ENCODE assay signal across 8 mouse cellular contexts in genomic region chr11:70969271-70969794, GRCm38 (mm10). TPM values are rescaled to one million over a fixed set of nuclear protein-coding genes. Genes with fewer than 3 reads are reported as not detected.
DNase-seq lines count a peak whose midpoint lies in the region; ATAC-seq lines count a peak whose summit lies in the region.

No protein-coding gene starts in this region.

- DNase-seq in cerebellum, postnatal 4 days (ENCODE audit: low spot score in 2 of 2), result no peak
- peak; percentile 50 for DNase-seq in right cerebral cortex, postnatal 14 days
- DNase-seq in right cerebral cortex, postnatal 25 days, result no peak
- DNase-seq in spleen, postnatal 10 days (ENCODE audit: low spot score in 2 of 2), result no peak
- no peak for DNase-seq in ovary, postnatal 36 days (ENCODE audit: low spot score)

- H3K27me3 ChIP-seq in hindbrain, embryonic 12.5 days, result no peaks in the 10 kb centered on the region

- WGBS in hindbrain, embryonic 12.5 days, result under 1% methylated on average over 25 of the region's 25 CpGs

- H3K9ac ChIP-seq in hindbrain, embryonic 12.5 days, result peak overlapping the region; percentile 89

- H3K4me2 ChIP-seq in hindbrain, embryonic 12.5 days (replicated peaks), result peak overlapping the region; percentile 64

- H3K27ac ChIP-seq in hindbrain, embryonic 12.5 days, result peak overlapping the region; percentile 91

- H3K36me3 ChIP-seq in hindbrain, embryonic 12.5 days, result peaks cover 32% of the 10 kb centered on the region

- peaks cover 16% of the 10 kb centered on the region for H3K4me1 ChIP-seq in hindbrain, embryonic 12.5 days

- H3K9me3 ChIP-seq in hindbrain, embryonic 12.5 days (replicated peaks), result no peaks in the 10 kb centered on the region

- H3K4me3 ChIP-seq in hindbrain, embryonic 12.5 days, result peak overlapping the region; percentile 81

- peak; percentile 32; the same call in 1 of the 2 replicates for ATAC-seq in cerebellum, adult (ENCODE audit: insufficient number of reproducible peaks, low FRiP score, low TSS enrichment)
- peak; percentile 20 for ATAC-seq in hindbrain, embryonic 12.5 days (ENCODE audit: low FRiP score)
- 0 out of 2 replicates have a peak, but pooled peaks have one; percentile 3 for ATAC-seq in megakaryocyte-erythroid progenitor cell, adult 5-6 weeks (replicated peaks; ENCODE audit: low FRiP score, low TSS enrichment, poor library complexity, severe bottlenecking)

RNA-seq across cellular contexts. Expression of gene Nup88, which starts 0.4 kb away (rescaled TPM):
- polyA plus RNA-seq in hindbrain, embryonic 12.5 days (2016; fragmentation: Nextera tagmentation; extraction: Ambion mirVana), result 131 and 148 TPM in 2 replicates
- 108 and 155 TPM in 2 replicates for total RNA-seq in megakaryocyte-erythroid progenitor cell, adult 5-6 weeks (2014; fragmentation: Nextera tagmentation)
- 152 and 196 TPM in 2 replicates for total RNA-seq in megakaryocyte-erythroid progenitor cell, adult 5-6 weeks (2017)

RNA-seq across cellular contexts. Expression of gene Rpain, which starts 0.7 kb away (rescaled TPM):
- 58.2 and 68.5 TPM in 2 replicates for polyA plus RNA-seq in hindbrain, embryonic 12.5 days (2016; fragmentation: Nextera tagmentation; extraction: Ambion mirVana)
- total RNA-seq in megakaryocyte-erythroid progenitor cell, adult 5-6 weeks (2014; fragmentation: Nextera tagmentation), result 97.4 and 159 TPM in 2 replicates
- total RNA-seq in megakaryocyte-erythroid progenitor cell, adult 5-6 weeks (2017), result 26.1 and 40.1 TPM in 2 replicates

RNA-seq across cellular contexts. Expression of gene C1qbp, which starts 13.5 kb away (rescaled TPM):
- 204 and 206 TPM in 2 replicates for polyA plus RNA-seq in hindbrain, embryonic 12.5 days (2016; fragmentation: Nextera tagmentation; extraction: Ambion mirVana)
- 583 and 631 TPM in 2 replicates for total RNA-seq in megakaryocyte-erythroid progenitor cell, adult 5-6 weeks (2014; fragmentation: Nextera tagmentation)
- 97.5 and 154 TPM in 2 replicates for total RNA-seq in megakaryocyte-erythroid progenitor cell, adult 5-6 weeks (2017)

RNA-seq across cellular contexts. Expression of gene Dhx33, which starts 34.9 kb away (rescaled TPM):
- polyA plus RNA-seq in hindbrain, embryonic 12.5 days (2016; fragmentation: Nextera tagmentation; extraction: Ambion mirVana), result 21.3 and 22.3 TPM in 2 replicates
- 34.9 and 44.1 TPM in 2 replicates for total RNA-seq in megakaryocyte-erythroid progenitor cell, adult 5-6 weeks (2014; fragmentation: Nextera tagmentation)
- 54.4 and 55.9 TPM in 2 replicates for total RNA-seq in megakaryocyte-erythroid progenitor cell, adult 5-6 weeks (2017)

RNA-seq across cellular contexts. Expression of gene Mis12, which starts 50.1 kb away (rescaled TPM):
- polyA plus RNA-seq in hindbrain, embryonic 12.5 days (2016; fragmentation: Nextera tagmentation; extraction: Ambion mirVana), result 49.7 and 53.4 TPM in 2 replicates
- total RNA-seq in megakaryocyte-erythroid progenitor cell, adult 5-6 weeks (2014; fragmentation: Nextera tagmentation), result 21.2 and 26.6 TPM in 2 replicates
- total RNA-seq in megakaryocyte-erythroid progenitor cell, adult 5-6 weeks (2017), result 30.4 and 32.5 TPM in 2 replicates
